Mouse (Mus musculus) CH12.LX (cell line): ENCODE results near the gene Mcur1. TPM values are rescaled to one million over a fixed set of nuclear protein-coding genes. Genes with fewer than 3 reads are reported as not detected.

Source experiments
- DNase-seq: peaks from one replicate; pipeline ENCODE4 v3.0.0-alpha.2; 2013; ENCODE audit errors: extremely low read depth
- H3K27ac ChIP-seq: 2 replicates; pipeline ENCODE4 v1.5.1; 2012; ENCODE audit warnings: low read depth, mild to moderate bottlenecking, control low read depth, moderate library complexity; ENCODE audit not compliant: insufficient read depth
- H3K27me3 ChIP-seq: replicated peaks from 2 replicates; pipeline ENCODE3; 2012; ENCODE audit warnings: inconsistent platforms
- H3K36me3 ChIP-seq, 2 experiments: replicated peaks in 1 of 2; 2 replicates each; pipeline versions ENCODE3 to v1.6.1; 2012; ENCODE audit warnings: inconsistent platforms in 1 of 2, low read length in 1 of 2, mild to moderate bottlenecking in 1 of 2, mixed read lengths in 1 of 2, moderate library complexity in 1 of 2; ENCODE audit not compliant: control insufficient read depth in 1 of 2, insufficient read depth in 1 of 2
- H3K4me1 ChIP-seq, 2 experiments: 2 replicates each; pipeline ENCODE4 v1.6.1; 2012; ENCODE audit warnings: inconsistent platforms in 1 of 2, moderate library complexity in 1 of 2; ENCODE audit not compliant: insufficient read depth in 2 of 2, control insufficient read depth in 1 of 2
- H3K4me2 ChIP-seq: 2 replicates; pipeline ENCODE4 v1.6.1; 2012; ENCODE audit warnings: low read depth, mild to moderate bottlenecking, control low read depth; ENCODE audit not compliant: poor library complexity, insufficient read depth, severe bottlenecking
- H3K4me3 ChIP-seq, 3 experiments: fragments of 150-350 bp in 1 of 3; sonication (generic) in 1 of 3; replicated peaks in 1 of 3; 2 replicates each; pipeline versions ENCODE3 to v1.5.1; 2011 to 2012; ENCODE audit warnings: low read depth in 2 of 3, low read length in 2 of 3, mild to moderate bottlenecking in 2 of 3, moderate library complexity in 2 of 3, control low read depth in 1 of 3, improper control_type of control experiment in 1 of 3, inconsistent platforms in 1 of 3, mixed read lengths in 1 of 3; ENCODE audit not compliant: poor library complexity in 1 of 3
- H3K79me2 ChIP-seq: replicated peaks from 2 replicates; pipeline ENCODE4 v1.6.1; 2012; ENCODE audit warnings: mild to moderate bottlenecking, moderate library complexity; ENCODE audit not compliant: control insufficient read depth, poor library complexity, insufficient read depth, severe bottlenecking; ENCODE audit errors: extremely low read depth
- H3K9ac ChIP-seq: 2 replicates; pipeline ENCODE4 v1.6.1; 2012; ENCODE audit warnings: low read depth, mild to moderate bottlenecking, control low read depth, moderate library complexity; ENCODE audit not compliant: insufficient read depth
- H3K9me3 ChIP-seq: replicated peaks from 2 replicates; pipeline ENCODE3; 2012; ENCODE audit warnings: low read length, inconsistent platforms, mixed read lengths
- CHD2 ChIP-seq: IDR thresholded peaks from 2 replicates; pipeline ENCODE4 v1.6.1; 2011; ENCODE audit warnings: low read length, improper control_type of control experiment
- CTCF ChIP-seq, 2 experiments: IDR thresholded peaks in 1 of 2; conservative IDR thresholded peaks in 1 of 2; 2 replicates each; pipeline ENCODE4 v1.5.1; 2011 to 2012; ENCODE audit warnings: low read depth in 2 of 2, low read length in 2 of 2, improper control_type of control experiment in 1 of 2, inconsistent platforms in 1 of 2, mild to moderate bottlenecking in 1 of 2, moderate library complexity in 1 of 2
- ELF1 ChIP-seq: IDR thresholded peaks from 2 replicates; pipeline ENCODE4 v1.6.1; 2014; ENCODE audit warnings: low read depth, mild to moderate bottlenecking, inconsistent platforms, low read length, improper control_type of control experiment
- HCFC1 ChIP-seq: IDR thresholded peaks from 2 replicates; pipeline ENCODE4 v1.6.1; 2012; ENCODE audit warnings: low read depth, mild to moderate bottlenecking, inconsistent platforms, low read length, improper control_type of control experiment
- JUN ChIP-seq: IDR thresholded peaks from 2 replicates; pipeline ENCODE4 v1.6.1; 2011; ENCODE audit warnings: low read depth, mild to moderate bottlenecking, low read length, improper control_type of control experiment, moderate library complexity; ENCODE audit not compliant: insufficient read depth
- MAX ChIP-seq: IDR thresholded peaks from 2 replicates; pipeline ENCODE4 v1.6.1; 2011; ENCODE audit warnings: low read length, improper control_type of control experiment
- MAZ ChIP-seq: IDR thresholded peaks from 2 replicates; pipeline ENCODE4 v1.6.1; 2012; ENCODE audit warnings: low read depth, mild to moderate bottlenecking, inconsistent platforms, low read length, improper control_type of control experiment, moderate library complexity
- MXI1 ChIP-seq: IDR thresholded peaks from 2 replicates; pipeline ENCODE4 v1.6.1; 2011; ENCODE audit warnings: mild to moderate bottlenecking, low read depth, low read length, improper control_type of control experiment
- MYC ChIP-seq: IDR thresholded peaks from 2 replicates; pipeline ENCODE4 v1.6.1; 2011; ENCODE audit warnings: low read depth, mild to moderate bottlenecking, improper control_type of control experiment, low read length
- NELFE ChIP-seq: IDR thresholded peaks from 2 replicates; pipeline ENCODE4 v1.6.1; 2011; ENCODE audit warnings: low read depth, low read length, improper control_type of control experiment
- NRF1 ChIP-seq: IDR thresholded peaks from 2 replicates; pipeline ENCODE4 v1.6.1; 2014; ENCODE audit warnings: low read depth, mild to moderate bottlenecking, inconsistent platforms, low read length, improper control_type of control experiment, moderate library complexity
- PAX5 ChIP-seq: IDR thresholded peaks from 2 replicates; pipeline ENCODE4 v1.6.1; 2012; ENCODE audit warnings: low read length, inconsistent platforms, mixed read lengths
- TBP ChIP-seq: conservative IDR thresholded peaks from 2 replicates; pipeline ENCODE4 v1.6.1; 2011; ENCODE audit warnings: low read depth, low read length, improper control_type of control experiment
- TCF12 ChIP-seq: IDR thresholded peaks from 2 replicates; pipeline ENCODE4 v1.6.1; 2014; ENCODE audit warnings: low read depth, mild to moderate bottlenecking, inconsistent platforms, low read length, improper control_type of control experiment
- USF2 ChIP-seq: conservative IDR thresholded peaks from 2 replicates; pipeline ENCODE4 v1.6.1; 2011; ENCODE audit warnings: low read depth, low read length, improper control_type of control experiment
- ZC3H11A ChIP-seq: IDR thresholded peaks from 2 replicates; pipeline ENCODE4 v1.6.1; 2012; ENCODE audit warnings: low read depth, mild to moderate bottlenecking, inconsistent platforms, low read length, improper control_type of control experiment
- ZKSCAN1 ChIP-seq: IDR thresholded peaks from 2 replicates; pipeline ENCODE4 v1.6.1; 2012; ENCODE audit warnings: low read depth, inconsistent platforms, low read length, improper control_type of control experiment, borderline replicate concordance
- ZMIZ1 ChIP-seq: IDR thresholded peaks from 2 replicates; pipeline ENCODE4 v1.6.1; 2012; ENCODE audit warnings: low read depth, mild to moderate bottlenecking, inconsistent platforms, low read length, improper control_type of control experiment
- ZNF384 ChIP-seq: IDR thresholded peaks from 2 replicates; pipeline ENCODE4 v1.6.1; 2012; ENCODE audit warnings: low read depth, low read length, improper control_type of control experiment, inconsistent platforms
- dilution Hi-C: fragments of 300-500 bp; cut with MboI; formaldehyde crosslinking; loops from 2 replicates; pipeline ENCODE4 v1.14.3; 2020; ENCODE audit warnings: low sequenced_read_pairs; ENCODE audit not compliant: extremely low pct_unique_long_range_greater_than_20kb, extremely low pct_ligation_motif_present
- in situ Hi-C: fragments of 300-500 bp; cut with MboI; formaldehyde crosslinking; loops from 3 replicates; pipeline ENCODE4 v1.14.3; 2019; ENCODE audit warnings: low sequenced_read_pairs, low pct_ligation_motif_present, low pct_unique_long_range_greater_than_20kb, mixed read lengths
- polyA plus RNA-seq: library from polyadenylated mRNA; unstranded; fragments of >175 nt; gene quantifications from 2 replicates; pipeline ENCODE4 v1.2.1, GENCODE M21; 2012; ENCODE audit warnings: low read depth; ENCODE audit not compliant: insufficient read length
- total RNA-seq, 2 experiments: library from RNA; depleted of rRNA; stranded (reverse); fragments of 300-350 nt in 1 of 2; fragments of >200 nt in 1 of 2; gene quantifications; 2 replicates each; pipeline ENCODE4 v1.2.3; 2012 to 2014

Gene Mcur1
- total and polyA plus RNA-seq, 3 experiments = 4.7 to 12.5 (median 6.3) TPM

- H3K4me3 ChIP-seq = no peak overlapping the region
- no peak overlapping the region for H3K4me2 ChIP-seq
- no peaks in the 10 kb centered on the region for H3K79me2 ChIP-seq
- no peak overlapping the region for H3K27ac ChIP-seq
- no peaks in the 10 kb centered on the region for H3K36me3 ChIP-seq
- DNase-seq = no peak
- dilution Hi-C loops = no loop called here
- TF ChIP-seq JUN (no peak), PAX5 (no peak), ZKSCAN1 (no peak), MAZ (no peak), ZC3H11A (no peak)
- H3K27me3 ChIP-seq = no peaks in the 10 kb centered on the region
- no peak overlapping the region for H3K9ac ChIP-seq
- no peaks in the 10 kb centered on the region for H3K4me1 ChIP-seq
- H3K9me3 ChIP-seq = peaks cover 5% of the 10 kb centered on the region
- in situ Hi-C loops = no loop called here
These were observed 25.3 kb upstream of the Mcur1 start for GRCm38 (mm10) chr13:43585335-43585734.

- H3K9ac ChIP-seq = no peak overlapping the region
- no peak overlapping the region for H3K4me2 ChIP-seq
- dilution Hi-C loops (no loop called here), in situ Hi-C loops (no loop called here)
- no peak for TF ChIP-seq PAX5
- no peak for TF ChIP-seq ELF1
- no peak for TF ChIP-seq CTCF (conservative IDR thresholded peaks at IDR 0.05 in 1 of 2, IDR thresholded peaks at IDR 0.05 in 1 of 2; ENCODE audit: low read depth in 2 of 2, low read length in 2 of 2)
- TF ChIP-seq CHD2 = no peak
- no peak for TF ChIP-seq MXI1
- TF ChIP-seq MYC = no peak
- no peak for TF ChIP-seq NELFE
- TF ChIP-seq HCFC1 = no peak
- TF ChIP-seq ZNF384 = no peak
- no peak for TF ChIP-seq TCF12
- TF ChIP-seq TBP = no peak
- no peak for TF ChIP-seq MAX
- no peak for TF ChIP-seq ZMIZ1
- no peak for TF ChIP-seq JUN
- no peak for TF ChIP-seq USF2
- no peak for TF ChIP-seq MAZ
- TF ChIP-seq NRF1 = no peak
- no peak for TF ChIP-seq ZKSCAN1
- H3K4me1 ChIP-seq = no peaks in the 10 kb centered on the region; a peak in 1 of 4 replicates
- peaks cover 5% of the 10 kb centered on the region for H3K9me3 ChIP-seq
- DNase-seq = no peak
- no peaks in the 10 kb centered on the region for H3K79me2 ChIP-seq
- no peak overlapping the region for H3K4me3 ChIP-seq
- no peak overlapping the region for H3K27ac ChIP-seq
- H3K36me3 ChIP-seq = no peaks in the 10 kb centered on the region
- H3K27me3 ChIP-seq = no peaks in the 10 kb centered on the region
These were observed 23.5 kb upstream of the Mcur1 start for GRCm38 (mm10) chr13:43583504-43583903.
